Mouse (Mus musculus) ES-Bruce4 (cell line): ENCODE measurements around the gene Fgf18.

Source experiments
- CTCF ChIP-seq: IDR thresholded peaks from one replicate; pipeline ENCODE4 v1.8.1; 2011; ENCODE audit warnings: low read depth, low read length
- POLR2A ChIP-seq: IDR thresholded peaks from one replicate; pipeline ENCODE4 v1.8.1; 2011; ENCODE audit warnings: low read length; ENCODE audit not compliant: insufficient read depth

DNA sequence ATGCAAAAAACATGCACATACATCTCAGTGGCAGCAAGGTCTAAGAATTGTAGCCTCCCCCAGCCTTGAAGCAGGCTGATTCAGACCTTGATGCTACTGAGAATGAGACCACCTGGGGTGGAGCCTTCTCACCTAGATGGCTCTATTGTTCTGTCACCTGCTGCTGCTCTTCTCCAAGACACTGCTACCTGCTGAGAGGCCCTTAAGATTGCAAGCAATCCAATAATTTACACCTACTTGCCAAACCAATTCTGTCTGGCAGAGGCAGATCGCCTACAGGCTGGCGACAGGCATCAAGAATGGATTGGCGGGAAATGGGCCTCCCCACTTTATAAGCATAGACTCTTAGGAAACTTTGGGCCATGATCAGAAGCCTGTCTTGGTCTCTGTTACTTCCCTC is 39.7 kb downstream of the Fgf18 start:
- TF ChIP-seq CTCF (no peak), POLR2A (no peak)
